Mouse (Mus musculus) adrenal gland, adult 2 months (tissue): ENCODE data around the gene Slc5a11. TPM values are rescaled to one million over a fixed set of nuclear protein-coding genes. Genes with fewer than 3 reads are reported as not detected.

Source experiments
- DNase-seq: peaks from one replicate; pipeline ENCODE4 v3.0.0; 2021
- long read RNA-seq: library from polyadenylated mRNA; stranded (forward); transcript quantifications from one replicate; pipeline ENCODE4 v2.0.0, GENCODE M21; 2021
- polyA plus RNA-seq: library from polyadenylated mRNA; depleted of rRNA; stranded (reverse); fragments of >200 nt; gene quantifications from 2 replicates; pipeline ENCODE4 v1.2.3, GENCODE M21; 2012; rRNA removed
- total RNA-seq, 2 experiments: library from RNA; stranded (reverse); gene quantifications; 2 replicates each; pipeline ENCODE4 v1.2.3; 2021

The Slc5a11 gene
- total RNA-seq, result not detected
- not detected in 2 replicates for polyA plus RNA-seq
- long read RNA-seq, result 0 reads

GRCm38 (mm10) chr7:123214365-123215075 lies at the start of gene Slc5a11:
Gene Slc5a11, plus strand, starts transcription at chr7:123214780.
- no peak for DNase-seq

GRCm38 (mm10) chr7:123167436-123167835 lies 47.1 kb upstream of the Slc5a11 start:
- DNase-seq, result no peak

- DNase-seq, result no peak
Measured at GRCm38 (mm10) chr7:123169618-123170017, 45.0 kb upstream of the Slc5a11 start.

GRCm38 (mm10) chr7:123172101-123172500 lies 42.5 kb upstream of the Slc5a11 start:
- DNase-seq, result no peak

- no peak for DNase-seq
Measured at GRCm38 (mm10) chr7:123177215-123177614, 37.4 kb upstream of the Slc5a11 start.

GRCm38 (mm10) chr7:123181787-123182701 lies 32.5 kb upstream of the Slc5a11 start:
- DNase-seq, result no peak

- no peak for DNase-seq
Measured at GRCm38 (mm10) chr7:123184891-123185290, 29.7 kb upstream of the Slc5a11 start.

- no peak for DNase-seq
Measured at GRCm38 (mm10) chr7:123186463-123186862, 28.1 kb upstream of the Slc5a11 start.

- no peak for DNase-seq
Measured at GRCm38 (mm10) chr7:123187246-123187645, 27.3 kb upstream of the Slc5a11 start.

- DNase-seq, result no peak
Measured at GRCm38 (mm10) chr7:123188462-123188861, 26.1 kb upstream of the Slc5a11 start.

GRCm38 (mm10) chr7:123189762-123190161 lies 24.8 kb upstream of the Slc5a11 start:
- DNase-seq, result no peak

GRCm38 (mm10) chr7:123191731-123192130 lies 22.8 kb upstream of the Slc5a11 start:
- DNase-seq, result no peak

- no peak for DNase-seq
Measured at GRCm38 (mm10) chr7:123193201-123193600, 21.4 kb upstream of the Slc5a11 start.

GRCm38 (mm10) chr7:123194696-123195095 lies 19.9 kb upstream of the Slc5a11 start:
- no peak for DNase-seq

- DNase-seq, result no peak
Measured at GRCm38 (mm10) chr7:123196432-123196831, 18.1 kb upstream of the Slc5a11 start.

- no peak for DNase-seq
Measured at GRCm38 (mm10) chr7:123198695-123199094, 15.9 kb upstream of the Slc5a11 start.

GRCm38 (mm10) chr7:123199151-123199550 lies 15.4 kb upstream of the Slc5a11 start:
- DNase-seq, result no peak

GRCm38 (mm10) chr7:123199656-123200206 lies 14.8 kb upstream of the Slc5a11 start:
- DNase-seq, result no peak

GRCm38 (mm10) chr7:123200722-123201121 lies 13.9 kb upstream of the Slc5a11 start:
- no peak for DNase-seq

GRCm38 (mm10) chr7:123205261-123205660 lies 9.3 kb upstream of the Slc5a11 start:
- DNase-seq, result peak; percentile 56

GRCm38 (mm10) chr7:123207561-123207960 lies 7.0 kb upstream of the Slc5a11 start:
- no peak for DNase-seq

- no peak for DNase-seq
Measured at GRCm38 (mm10) chr7:123209864-123210263, 4.7 kb upstream of the Slc5a11 start.

- no peak for DNase-seq
Measured at GRCm38 (mm10) chr7:123211461-123211860, 3.1 kb upstream of the Slc5a11 start.
